Mouse (Mus musculus): Measurements from ENCODE around the gene 4930579F01Rik.
A peak's percentile ranks its signal among the peaks of the same experiment; 100 is the strongest.
"Not testable (repeated sequence)": the region's sequence is repeated elsewhere in the genome, so short reads cannot be mapped to it uniquely, and the experiment has no call there.

Gene 4930579F01Rik

DNA sequence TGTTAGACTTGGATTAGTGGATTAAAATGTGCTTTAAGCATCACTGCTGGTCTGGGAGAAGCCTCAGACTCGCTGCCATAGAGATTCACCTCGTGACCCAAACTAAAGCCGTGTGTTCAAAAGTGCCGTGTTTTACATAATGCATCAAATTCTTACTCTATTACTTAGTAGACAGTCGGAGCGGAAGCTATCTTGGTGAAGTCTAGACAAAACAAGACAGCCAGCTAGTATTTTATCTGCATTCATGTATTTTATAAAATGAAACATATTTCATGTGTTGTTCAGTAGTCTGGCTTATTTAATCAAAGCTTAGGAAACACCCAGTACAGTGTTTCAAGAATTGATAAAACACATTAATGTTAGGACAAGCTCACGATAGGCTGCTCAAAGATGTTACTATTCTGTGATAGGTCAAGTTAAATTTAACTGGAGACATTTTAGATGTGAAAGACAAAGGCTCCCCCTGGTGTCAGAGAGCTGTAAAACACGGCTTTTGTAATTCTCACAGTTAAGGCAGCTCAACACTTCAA, 48.9 kb downstream of the 4930579F01Rik start, which contains the start of gene Mttp:
Gene Mttp, minus strand, starts transcription at position 327 of the 530 bp plus-strand sequence.
- peak; percentile 38 for DNase-seq (ENCODE audit: low read depth, low spot score)

DNA sequence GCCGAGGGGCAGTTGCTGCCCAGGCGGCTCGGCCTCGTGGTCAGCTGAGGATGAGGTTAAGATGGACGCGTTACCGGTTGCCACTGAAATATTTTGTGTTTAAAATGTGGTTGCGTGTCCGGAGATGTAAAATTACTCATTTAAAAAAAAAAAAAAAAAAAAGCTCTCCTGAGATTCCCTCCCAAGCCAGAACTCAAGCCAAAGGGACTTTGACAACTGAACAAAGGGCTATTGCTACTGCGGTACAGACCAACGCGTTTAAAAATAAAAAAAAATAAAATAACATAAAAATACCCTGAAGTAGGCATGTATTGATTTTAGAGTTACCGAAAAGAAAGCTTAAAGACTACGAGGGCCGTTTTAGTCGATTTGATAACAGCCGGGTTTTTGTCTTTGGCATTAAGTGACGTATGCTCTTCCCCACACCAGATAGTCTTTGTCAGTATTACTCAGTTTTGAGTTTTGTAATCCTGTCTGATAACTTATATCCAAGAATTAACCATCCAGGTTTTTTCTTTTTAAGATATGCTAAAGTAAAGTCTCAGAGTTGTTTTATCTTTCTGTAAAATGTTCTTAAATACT, 49.5 kb downstream of the 4930579F01Rik start:
- no peak for DNase-seq (ENCODE audit: low read depth, low spot score)

DNA sequence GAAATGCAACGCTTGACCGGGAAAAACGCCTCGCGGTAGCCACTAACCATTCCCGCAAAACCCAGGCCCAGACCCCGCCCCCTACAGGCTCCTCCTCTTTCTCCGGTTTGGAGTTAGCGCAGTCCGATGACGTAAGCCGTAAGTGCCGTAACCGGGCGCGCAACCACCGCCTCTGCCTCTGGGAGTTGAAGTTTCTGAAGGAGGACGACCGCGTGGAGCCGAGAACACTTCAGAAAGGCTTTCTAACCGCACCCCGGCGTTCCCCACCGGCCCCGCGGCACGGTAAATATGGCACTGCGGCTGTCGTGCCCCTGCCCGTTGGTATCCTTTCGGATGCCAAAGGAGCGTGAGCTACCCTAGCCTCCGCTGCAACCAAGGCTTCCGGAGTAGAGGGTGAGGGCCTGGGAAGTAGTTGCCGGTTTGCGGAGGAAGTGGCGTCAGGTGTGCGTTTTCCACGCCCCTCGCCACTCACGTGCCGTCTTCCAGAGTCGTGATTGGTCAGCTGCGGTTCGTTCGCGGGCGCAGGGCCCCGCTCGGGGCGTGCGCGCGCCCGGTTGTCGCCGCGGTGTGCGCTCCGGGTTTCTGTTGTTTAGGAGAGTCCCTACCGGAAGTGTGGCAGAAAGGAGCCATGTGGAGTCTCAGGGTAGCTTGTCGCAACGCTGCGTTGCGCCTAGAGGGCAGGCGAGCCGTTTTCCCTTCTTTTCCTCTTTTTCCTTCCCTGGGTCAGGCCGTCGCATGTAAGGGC, 50.1 kb downstream of the 4930579F01Rik start, which contains the start of gene Trmt10a:
Gene Trmt10a, plus strand, starts transcription at position 134 of the 745 bp plus-strand sequence.
- peak; percentile 93 for DNase-seq (ENCODE audit: low read depth, low spot score)

DNA sequence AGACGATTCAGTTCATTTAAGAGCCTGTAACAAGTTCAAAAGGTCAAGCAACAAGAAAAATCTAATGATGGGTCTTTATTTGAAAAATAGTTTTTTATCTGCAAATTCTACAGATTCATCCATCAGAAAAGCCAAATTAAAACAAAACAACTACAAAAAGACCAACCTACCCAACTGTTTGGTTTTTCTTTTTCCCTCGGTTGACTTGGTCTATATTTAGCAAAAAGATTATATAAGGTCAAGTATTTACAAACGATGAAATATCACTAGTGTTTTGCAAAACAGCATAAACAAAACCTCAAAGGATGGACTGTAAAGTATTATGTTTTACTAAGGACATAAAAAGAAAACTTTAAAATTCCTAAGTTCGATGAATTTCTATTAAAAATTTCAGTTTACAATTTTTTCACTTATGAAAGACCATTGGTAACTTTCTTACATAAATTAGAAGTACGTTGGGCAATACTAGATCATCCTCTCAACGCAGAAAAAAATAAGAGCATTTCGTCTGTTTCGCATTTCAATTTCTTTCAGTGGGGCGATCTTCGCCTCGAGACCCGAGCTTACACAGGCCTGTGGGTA, 50.8 kb downstream of the 4930579F01Rik start:
- no peak for DNase-seq (ENCODE audit: low read depth, low spot score)

DNA sequence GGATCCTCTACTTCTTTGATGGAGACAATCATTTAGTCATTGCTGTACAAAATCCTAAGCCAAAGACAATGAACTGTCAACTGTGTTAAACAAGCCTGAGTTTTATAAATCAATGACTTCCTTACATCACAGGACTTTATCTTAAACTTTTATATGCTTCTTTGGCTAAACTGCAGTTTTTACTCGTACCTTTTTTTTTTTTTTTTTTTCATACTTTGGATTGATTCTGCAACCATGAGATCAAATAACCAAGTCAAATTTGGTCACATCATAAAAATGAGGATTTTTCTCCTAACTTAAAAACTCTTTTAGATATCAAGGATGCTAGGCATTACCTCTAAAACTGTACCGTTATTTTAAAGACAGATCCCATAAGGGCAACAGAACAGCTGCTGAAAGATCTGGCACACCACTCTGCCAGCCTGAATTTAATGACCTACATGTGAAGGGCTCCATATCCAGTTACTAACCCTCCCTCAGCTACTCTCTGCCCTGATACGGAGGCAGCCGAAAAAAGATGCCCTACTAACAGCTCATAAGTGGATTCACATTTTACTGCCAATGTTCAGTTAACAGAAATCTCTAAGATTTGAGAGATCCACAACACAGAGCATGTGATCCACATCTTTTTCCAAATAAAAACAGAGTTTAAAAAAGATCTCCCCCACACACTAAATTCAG, 51.4 kb downstream of the 4930579F01Rik start:
- DNase-seq (ENCODE audit: low read depth, low spot score) = no peak

DNA sequence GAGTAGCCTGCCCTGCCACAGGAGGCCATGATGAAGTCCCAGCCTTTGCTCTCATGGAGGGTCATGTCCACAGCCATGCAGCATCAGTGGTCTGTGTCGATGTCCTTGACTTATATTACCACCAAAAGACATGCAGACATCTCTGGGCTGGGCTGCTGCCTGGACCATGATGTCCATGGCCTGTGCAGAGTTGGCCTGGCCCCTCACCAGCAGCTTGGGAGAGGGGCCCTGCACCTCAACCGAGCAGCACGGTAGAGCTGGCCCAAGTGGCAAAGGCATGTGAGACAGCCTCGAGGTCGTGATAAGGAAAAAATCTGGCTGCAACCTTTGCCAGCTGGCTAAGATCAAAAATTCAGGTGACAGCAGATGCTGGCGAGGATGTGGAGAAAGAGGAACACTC, 54.0 kb downstream of the 4930579F01Rik start:
- DNase-seq (ENCODE audit: low read depth, low spot score) = no peak

DNA sequence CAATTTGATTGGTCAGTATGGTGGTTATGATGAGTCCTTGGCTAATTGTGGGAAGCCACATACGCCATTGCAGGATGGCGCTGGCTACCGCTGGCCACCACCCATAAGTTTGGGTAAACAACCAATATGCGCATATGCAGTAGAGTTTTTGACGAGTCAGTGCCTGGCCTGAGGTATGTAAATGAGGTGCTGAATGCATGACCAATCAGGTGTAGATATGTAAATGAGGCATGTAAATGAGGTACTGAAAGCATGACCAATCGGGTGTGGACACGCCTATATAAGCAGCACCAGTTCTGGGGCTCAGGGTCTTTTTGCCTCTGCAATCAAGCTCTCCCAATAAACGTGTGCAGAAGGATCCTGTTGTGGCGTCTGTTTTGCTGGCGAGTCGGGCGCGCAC, 55.5 kb downstream of the 4930579F01Rik start:
- DNase-seq (ENCODE audit: low read depth, low spot score) = not testable (repeated sequence)

DNA sequence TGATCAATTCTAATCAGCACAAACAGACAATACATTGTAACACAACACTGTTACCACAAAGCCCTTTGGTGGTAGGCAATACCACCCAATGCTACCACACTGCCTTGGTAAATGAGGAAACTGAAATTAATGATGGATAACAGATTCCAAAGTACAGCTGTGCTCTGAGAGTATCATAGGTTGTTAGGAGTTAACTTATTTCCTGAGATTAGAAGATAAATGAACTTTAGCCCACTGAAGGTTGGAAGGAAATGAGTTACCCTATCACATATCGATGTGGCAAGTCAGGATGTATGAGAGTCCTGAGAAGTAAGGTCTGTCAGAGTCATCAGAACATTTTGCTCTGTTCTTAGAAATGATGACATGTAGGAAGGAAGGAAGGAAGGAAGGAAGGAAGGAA, 59.1 kb downstream of the 4930579F01Rik start:
- DNase-seq (ENCODE audit: low read depth, low spot score) = no peak

DNA sequence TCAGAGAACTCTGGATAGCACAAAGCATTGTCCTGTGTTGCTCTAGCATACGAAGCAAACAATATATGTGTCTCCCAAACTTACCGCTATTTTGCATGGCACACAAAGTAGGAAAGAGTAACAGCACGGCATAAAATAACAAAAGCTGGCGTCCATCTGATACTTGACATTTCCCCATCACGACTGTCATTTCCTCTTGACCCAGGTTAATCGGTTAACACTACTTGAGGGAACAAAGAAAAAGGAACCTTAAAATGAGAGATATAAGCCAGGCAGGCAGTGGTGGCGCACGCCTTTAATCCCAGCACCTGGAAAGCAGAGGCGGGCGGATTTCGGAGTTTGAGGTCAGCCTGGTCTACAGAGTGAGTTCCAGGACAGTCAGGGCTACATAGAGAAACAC, 59.7 kb downstream of the 4930579F01Rik start:
- no peak for DNase-seq (ENCODE audit: low read depth, low spot score)

DNA sequence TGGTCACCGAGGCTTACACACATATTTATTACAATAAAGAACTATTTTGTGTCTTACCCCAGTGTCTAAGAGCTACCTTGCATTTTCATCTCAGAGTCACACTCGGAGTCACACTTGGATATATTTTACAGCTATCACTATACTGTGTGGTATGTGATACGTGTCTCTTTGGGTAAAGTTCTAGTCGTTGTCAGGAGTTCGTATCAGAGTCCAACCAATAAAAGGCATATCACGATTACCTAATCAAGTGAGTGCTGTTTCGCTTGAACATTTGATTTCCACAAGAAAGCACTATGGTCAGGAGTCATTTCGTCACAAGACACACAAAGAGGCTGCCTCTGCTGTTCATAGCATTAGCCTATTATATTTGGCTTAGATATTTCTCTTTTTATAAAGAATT, 60.2 kb downstream of the 4930579F01Rik start:
- no peak for DNase-seq (ENCODE audit: low read depth, low spot score)

DNA sequence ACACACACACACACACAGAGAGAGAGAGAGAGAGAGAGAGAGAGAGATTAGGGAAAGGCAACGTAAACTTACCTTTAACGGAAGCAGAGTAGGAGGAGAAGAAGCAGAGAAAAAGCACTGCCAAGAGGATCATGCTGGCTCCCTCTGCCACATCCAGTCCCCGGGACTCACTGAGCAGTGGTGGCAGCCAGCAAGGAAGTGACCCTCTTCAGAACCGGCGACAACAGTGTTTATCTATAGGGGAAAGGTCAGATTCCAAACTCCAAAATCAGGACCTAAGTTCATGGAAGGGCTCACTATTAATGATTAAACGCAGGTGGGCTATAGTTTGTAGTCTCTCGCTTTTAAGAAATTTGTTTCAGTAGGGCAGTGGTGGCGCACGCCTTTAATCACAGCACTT, 62.5 kb downstream of the 4930579F01Rik start:
- DNase-seq (ENCODE audit: low read depth, low spot score) = no peak

DNA sequence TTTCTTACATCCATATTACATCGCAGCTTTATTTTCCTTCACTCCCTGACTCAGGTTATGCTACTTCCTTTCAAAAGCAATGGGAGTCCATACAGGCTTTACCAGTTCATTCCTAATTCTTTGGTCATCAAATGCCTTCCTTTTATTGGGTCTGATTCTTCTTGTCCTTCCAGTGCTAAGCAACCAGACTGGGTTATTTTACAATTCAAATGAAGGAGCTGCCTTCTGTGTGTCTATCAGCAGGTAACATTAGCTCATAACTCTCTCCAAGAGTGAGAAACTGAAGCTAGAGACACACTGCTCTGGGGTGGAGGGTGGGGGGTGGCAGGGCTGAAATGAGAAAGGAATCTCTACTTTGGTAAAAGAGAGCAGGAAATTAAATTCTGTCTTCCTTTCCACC, 62.9 kb downstream of the 4930579F01Rik start:
- no peak for DNase-seq (ENCODE audit: low read depth, low spot score)

DNA sequence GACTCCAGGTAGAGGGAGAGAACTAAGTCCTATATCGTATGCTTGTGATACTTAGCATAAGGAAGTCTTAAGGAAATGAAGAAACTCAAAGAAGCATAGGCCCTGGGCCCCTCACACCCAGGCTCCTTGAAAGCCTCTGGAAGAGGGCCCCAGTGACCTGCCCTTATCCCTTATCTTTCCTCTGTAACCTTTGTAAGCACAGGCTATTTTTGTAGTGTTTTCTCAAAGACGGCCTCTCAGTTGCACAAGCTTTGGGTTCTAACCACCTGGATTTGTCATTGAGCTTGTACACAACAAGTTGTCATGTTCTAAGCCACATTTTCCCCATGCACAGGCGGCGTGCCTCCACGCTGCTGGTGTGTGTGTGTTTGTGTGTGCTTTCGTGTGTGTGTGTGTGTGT, 64.5 kb downstream of the 4930579F01Rik start:
- no peak for DNase-seq (ENCODE audit: low read depth, low spot score)

DNA sequence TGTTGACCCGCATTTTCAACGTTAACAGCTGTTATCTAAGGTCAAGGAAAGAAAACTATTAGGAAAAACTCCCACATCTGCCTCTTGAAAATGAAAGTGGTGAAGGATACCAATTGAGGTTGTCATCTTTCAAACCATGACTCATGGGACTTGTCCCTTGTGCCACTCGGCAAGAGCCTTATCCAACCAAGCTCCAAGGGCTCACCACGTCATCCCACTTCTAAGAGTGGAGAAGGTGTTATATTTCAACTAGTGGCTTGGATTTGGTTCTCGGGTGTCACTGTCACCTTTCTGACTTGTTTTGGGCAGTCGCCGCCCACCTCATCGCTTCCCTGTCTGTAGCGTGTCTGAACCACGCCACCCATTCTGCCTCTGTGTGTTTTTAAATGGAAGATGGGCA, 69.8 kb downstream of the 4930579F01Rik start:
- no peak for DNase-seq (ENCODE audit: low read depth, low spot score)

DNA sequence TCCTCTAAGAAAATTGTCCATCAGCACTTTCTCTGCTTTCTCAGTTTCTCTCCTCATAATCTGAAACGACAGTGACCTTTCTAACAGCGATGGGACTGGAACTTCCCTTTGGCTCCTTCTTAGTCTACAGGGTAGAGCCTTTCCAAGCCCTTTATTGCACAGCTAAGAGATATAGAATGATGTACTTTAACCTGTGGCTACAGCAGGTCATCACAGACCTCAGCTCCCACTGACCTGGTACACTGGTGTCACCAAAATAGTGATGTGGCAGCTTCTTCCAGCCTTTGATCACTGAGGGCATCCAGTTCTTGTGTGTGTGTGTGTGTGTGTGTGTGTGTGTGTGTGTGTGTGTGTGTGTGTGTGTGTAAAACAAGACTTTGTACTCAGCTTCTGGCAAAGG, 72.2 kb downstream of the 4930579F01Rik start:
- no peak for DNase-seq (ENCODE audit: low read depth, low spot score)

DNA sequence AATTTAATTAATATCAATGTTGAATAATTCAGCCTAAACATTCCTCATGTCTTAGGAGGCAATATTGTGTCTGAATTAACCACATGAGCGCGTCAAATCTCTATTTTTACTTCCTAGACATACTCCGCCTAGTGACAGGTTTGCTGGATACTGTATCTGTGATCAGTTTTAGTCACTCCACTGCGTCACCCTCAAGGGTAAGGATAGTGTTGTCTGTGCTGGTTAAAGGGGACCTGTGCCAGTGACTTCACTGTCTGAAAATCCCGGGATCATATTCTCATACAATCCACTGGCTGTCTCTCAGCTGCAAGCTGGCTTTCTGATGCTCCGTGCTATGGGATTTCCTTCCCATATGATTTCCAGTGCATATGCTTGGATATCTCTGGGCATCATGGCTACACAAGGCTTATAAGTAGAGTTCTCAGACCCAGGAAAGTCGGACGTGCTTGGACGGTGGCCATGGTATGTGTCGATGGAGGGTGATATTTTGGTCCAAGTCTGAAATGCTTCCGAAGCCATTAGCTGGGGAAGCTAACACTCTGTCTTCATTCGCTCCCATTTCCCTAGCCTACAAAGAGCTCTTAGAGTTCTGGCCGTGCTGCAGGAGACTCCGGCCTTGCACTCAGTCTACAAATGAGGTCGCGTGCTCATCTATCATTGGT, 74.0 kb downstream of the 4930579F01Rik start:
- no peak for DNase-seq (ENCODE audit: low read depth, low spot score)

DNA sequence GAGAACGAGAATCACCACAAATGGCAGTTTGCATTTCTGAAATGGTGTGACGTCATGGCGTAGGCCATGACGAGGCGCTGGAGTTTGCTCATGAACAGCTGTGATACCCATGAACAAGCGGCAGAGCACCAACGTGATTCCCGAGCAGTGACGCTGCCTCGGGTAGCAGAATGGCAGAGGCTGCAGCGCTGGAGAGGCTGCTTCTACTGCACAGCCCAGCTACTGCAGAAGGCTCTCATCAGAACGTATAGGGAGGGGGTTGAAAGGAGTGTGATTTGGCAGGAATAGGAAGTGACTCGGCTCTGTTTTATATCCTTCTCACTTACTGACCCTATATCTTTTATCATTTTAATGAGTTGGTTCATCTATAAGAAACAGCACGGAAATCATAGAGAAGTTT, 74.8 kb downstream of the 4930579F01Rik start:
- DNase-seq (ENCODE audit: low read depth, low spot score) = no peak

DNA sequence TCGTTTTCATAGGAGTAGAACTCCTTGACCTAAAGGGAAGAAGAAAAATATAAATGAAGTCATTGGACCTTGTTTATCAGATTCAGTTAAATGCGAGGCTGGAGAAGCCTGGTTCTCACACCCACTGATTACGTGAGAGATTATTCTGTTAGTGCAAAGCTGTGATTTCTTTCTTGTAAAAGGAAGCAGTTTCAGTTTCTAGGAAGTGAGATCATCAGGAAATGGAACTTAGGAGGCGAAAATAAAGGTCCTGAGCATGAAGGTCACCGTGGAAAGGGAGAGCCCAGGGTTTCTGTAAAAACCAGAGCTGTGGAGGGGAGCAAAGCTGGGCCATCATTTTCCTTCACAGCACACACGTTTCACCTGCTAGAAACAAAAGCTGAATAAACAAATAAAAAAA, 75.2 kb downstream of the 4930579F01Rik start:
- DNase-seq (ENCODE audit: low read depth, low spot score) = no peak

DNA sequence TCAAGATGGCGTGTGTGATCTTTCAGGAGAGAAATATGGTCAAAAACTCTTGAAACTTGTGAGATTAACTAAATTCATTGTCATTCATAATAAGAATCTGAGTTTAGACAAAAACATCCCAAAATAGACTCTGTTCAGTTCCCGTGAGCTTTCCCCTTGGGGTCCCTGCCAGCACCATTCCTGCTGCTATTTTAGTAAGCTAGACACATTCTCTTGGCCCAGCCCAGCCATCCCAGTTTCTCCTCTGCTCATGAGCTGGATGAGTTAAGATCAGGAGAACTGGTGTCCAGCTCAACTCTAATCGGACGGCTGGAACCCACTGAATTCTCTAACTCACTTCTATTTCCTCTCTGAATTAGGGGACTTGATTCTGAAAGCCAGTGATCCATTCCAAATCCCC, 76.8 kb downstream of the 4930579F01Rik start:
- DNase-seq (ENCODE audit: low read depth, low spot score) = no peak

DNA sequence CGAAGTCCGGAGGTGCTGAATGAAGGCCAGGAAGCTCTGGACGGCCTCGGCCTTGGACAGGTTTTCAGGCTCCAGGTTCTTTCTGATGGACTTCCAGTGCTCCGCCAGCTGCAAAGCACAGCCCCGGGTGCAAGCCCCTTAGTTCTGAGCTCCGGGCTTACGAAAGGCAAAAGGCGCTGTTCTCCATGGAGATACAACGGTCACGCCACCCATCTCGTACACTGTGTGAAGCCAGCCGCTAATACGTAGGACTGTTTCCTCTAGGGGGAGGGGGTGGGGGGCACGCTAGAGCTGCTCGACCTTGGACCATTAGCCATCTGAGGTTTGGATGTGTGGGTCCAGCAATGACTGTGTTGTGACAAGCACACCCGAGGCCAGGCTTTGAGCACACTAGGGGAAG, 79.5 kb downstream of the 4930579F01Rik start:
- DNase-seq (ENCODE audit: low read depth, low spot score) = no peak
